Mouse (Mus musculus): ENCODE data around the gene Neurl4. TPM values are rescaled to one million over a fixed set of nuclear protein-coding genes. Genes with fewer than 3 reads are reported as not detected.
A peak's percentile ranks its signal among the peaks of the same experiment; 100 is the strongest.

The Neurl4 gene
- polyA plus RNA-seq, 2 experiments, result 15.0 to 74.6 TPM

DNA sequence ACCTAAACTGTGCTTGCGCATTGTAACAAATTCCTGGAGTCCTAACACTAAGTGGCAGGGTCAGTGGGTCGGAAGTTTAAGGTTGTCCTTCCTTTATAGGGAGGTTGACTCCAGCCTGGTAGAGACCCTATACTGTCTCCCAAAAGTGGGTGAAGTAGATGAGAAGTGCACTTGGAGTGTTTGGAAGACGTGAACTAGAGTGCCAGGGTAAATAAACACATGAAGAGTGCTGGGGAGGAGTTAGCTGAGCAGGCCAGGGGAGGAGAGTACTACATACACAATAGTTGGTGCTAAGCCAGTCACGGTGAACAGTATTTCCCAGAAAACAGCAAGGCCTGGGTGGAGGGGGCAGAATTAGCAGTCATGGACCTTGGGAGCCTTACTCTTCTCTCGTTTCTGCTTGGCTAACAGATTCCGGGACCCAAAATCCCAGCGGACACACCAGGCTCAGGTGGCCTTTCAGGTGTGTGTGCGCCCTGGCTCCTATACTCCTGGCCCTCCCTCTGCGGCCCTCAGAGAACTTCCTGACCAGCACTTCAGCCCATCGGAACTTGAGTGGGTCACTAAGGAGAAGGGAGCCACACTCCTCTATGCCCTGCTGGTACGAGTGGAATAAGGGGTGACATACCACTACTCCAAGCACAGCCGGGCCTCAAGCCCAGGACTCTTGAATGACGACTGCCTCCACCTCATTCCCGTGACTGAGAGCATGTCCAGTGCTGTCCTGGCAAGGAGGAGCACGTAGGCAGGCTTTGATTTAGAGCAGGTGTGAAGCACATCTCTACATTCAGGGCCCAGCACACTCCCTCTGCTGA is 12.1 kb downstream of the Neurl4 start:
- no peak for DNase-seq (ENCODE audit: low spot score)
- H3K9me3 ChIP-seq (ENCODE audit: control insufficient read depth, low read length), result no peaks in the 10 kb centered on the region
- no peak for TF ChIP-seq POLR2A (IDR thresholded peaks at IDR 0.05; ENCODE audit: borderline replicate concordance, extremely low read depth, insufficient read depth, insufficient read length)
- peak overlapping the region; percentile 83; the same call in 1 of the 2 replicates for H3K9ac ChIP-seq (ENCODE audit: low read depth, low read length, severe bottlenecking)
- peaks cover 13% of the 10 kb centered on the region for H3K4me1 ChIP-seq (ENCODE audit: control insufficient read depth, insufficient read depth, low read length)
- H3K4me3 ChIP-seq (replicated peaks; ENCODE audit: low read length), result peak overlapping the region; percentile 83
- WGBS, result 76% methylated on average over 15 of the region's 15 CpGs
- peak overlapping the region; percentile 90 for H3K4me2 ChIP-seq (replicated peaks; ENCODE audit: low read depth, low read length, severe bottlenecking)
- peaks cover 88% of the 10 kb centered on the region for H3K36me3 ChIP-seq (ENCODE audit: control insufficient read depth, insufficient read depth, low read length)
- no peaks in the 10 kb centered on the region for H3K27me3 ChIP-seq (ENCODE audit: control insufficient read depth, insufficient read depth, low read length)
- no peak for ATAC-seq (ENCODE audit: low FRiP score, low read depth)
- no peak overlapping the region for H3K27ac ChIP-seq (replicated peaks; ENCODE audit: low read depth, low read length)

DNA sequence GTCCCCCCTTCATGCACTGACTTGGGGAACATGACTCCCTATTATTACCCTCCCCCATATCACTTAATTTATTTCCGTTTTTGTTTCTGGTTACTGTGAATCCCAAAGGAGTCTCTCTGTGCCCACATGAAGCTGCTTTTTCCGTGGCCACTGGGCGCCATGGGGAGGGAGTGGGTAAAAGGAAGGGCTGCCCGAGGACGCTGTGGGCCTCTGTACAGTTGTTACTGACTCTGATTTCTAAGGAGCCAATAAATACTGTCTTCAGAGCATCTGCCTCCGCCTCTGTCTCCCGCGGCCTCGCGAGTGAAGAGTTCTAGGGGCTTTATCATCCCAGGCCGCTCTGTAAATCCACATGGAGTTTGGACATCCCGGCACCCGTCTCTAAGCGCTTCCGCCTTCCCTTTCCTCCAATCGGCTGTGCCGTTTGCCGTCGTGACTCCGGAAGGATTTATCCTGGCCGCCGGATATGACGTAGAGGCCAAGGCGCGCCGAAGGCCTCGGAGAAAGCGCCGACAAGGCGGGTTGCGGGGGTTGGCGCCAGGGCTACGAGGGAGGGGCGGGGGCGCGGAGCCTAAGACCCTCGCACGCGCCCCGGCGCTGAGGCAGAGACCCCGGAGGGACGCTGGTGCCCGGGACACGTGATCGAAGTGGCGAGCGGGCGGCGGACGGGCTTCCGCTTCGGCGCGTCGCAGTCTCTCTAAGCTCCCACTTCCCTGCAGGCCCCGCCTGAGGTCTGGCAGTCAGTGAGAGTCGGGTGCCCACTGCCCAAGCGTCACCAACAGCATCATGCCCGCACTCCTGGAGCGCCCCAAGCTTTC is 12.9 kb downstream of the Neurl4 start, which contains the start of gene Gps2:
Gene Gps2, plus strand, starts transcription at position 335 of the 818 bp plus-strand sequence.
- TF ChIP-seq POLR2A (IDR thresholded peaks at IDR 0.05; ENCODE audit: borderline replicate concordance, extremely low read depth, insufficient read depth, insufficient read length), result 0 out of 2 replicates have a peak, but pooled peaks have one; percentile 67
- ATAC-seq (ENCODE audit: low FRiP score, low read depth), result peak; percentile 91
- 2% methylated on average over 51 of the region's 61 CpGs for WGBS
- H3K9ac ChIP-seq (ENCODE audit: low read depth, low read length, severe bottlenecking), result peak within 1 kb of the TSS; percentile 83
- H3K27ac ChIP-seq (replicated peaks; ENCODE audit: low read depth, low read length), result peak within 1 kb of the TSS; percentile 83
- peaks cover 13% of the 10 kb centered on the region for H3K4me1 ChIP-seq (ENCODE audit: control insufficient read depth, insufficient read depth, low read length)
- H3K4me3 ChIP-seq (replicated peaks; ENCODE audit: low read length), result peak within 1 kb of the TSS; percentile 83
- no peaks in the 10 kb centered on the region for H3K27me3 ChIP-seq (ENCODE audit: control insufficient read depth, insufficient read depth, low read length)
- DNase-seq (ENCODE audit: low spot score), result peak; percentile 91
- peaks cover 88% of the 10 kb centered on the region for H3K36me3 ChIP-seq (ENCODE audit: control insufficient read depth, insufficient read depth, low read length)
- no peaks in the 10 kb centered on the region for H3K9me3 ChIP-seq (ENCODE audit: control insufficient read depth, low read length)
- peak within 1 kb of the TSS; percentile 90 for H3K4me2 ChIP-seq (replicated peaks; ENCODE audit: low read depth, low read length, severe bottlenecking)

DNA sequence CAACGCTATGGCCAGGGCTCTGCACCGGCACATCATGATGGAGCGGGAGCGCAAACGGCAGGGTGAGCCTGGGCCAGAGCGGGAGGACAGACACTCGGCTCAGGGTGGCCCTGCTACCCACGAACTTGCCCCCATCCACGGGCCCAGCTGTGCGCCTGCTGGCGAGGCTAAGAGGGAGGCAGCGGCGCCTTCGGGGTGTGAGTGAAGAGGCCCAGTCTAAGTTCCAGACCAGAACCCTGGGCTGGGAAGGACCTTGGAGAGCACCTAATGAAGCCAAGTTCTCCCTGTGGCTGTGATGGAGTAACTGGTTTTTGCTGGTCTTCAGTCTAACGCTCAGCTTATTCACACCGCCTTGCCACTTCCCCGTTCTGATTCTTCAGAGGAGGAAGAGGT is 13.5 kb downstream of the Neurl4 start:
- 0 out of 2 replicates have a peak, but pooled peaks have one; percentile 2 for ATAC-seq (ENCODE audit: low FRiP score, low read depth)
- Histone ChIP-seq H3K9me3 (ENCODE audit: control insufficient read depth, low read length) (no peaks in the 10 kb centered on the region), H3K27me3 (ENCODE audit: control insufficient read depth, insufficient read depth, low read length) (no peaks in the 10 kb centered on the region), H3K36me3 (ENCODE audit: control insufficient read depth, insufficient read depth, low read length) (peaks cover 85% of the 10 kb centered on the region), H3K4me1 (ENCODE audit: control insufficient read depth, insufficient read depth, low read length) (peaks cover 19% of the 10 kb centered on the region), H3K4me3 (replicated peaks; ENCODE audit: low read length) (peak overlapping the region; percentile 83), H3K4me2 (replicated peaks; ENCODE audit: low read depth, low read length, severe bottlenecking) (peak overlapping the region; percentile 90), H3K9ac (ENCODE audit: low read depth, low read length, severe bottlenecking) (peak overlapping the region; percentile 83), H3K27ac (replicated peaks; ENCODE audit: low read depth, low read length) (peak overlapping the region; percentile 83)
- no peak for DNase-seq (ENCODE audit: low spot score)
- 2% methylated on average over 17 of the region's 17 CpGs for WGBS
- no peak for TF ChIP-seq POLR2A (IDR thresholded peaks at IDR 0.05; ENCODE audit: borderline replicate concordance, extremely low read depth, insufficient read depth, insufficient read length)

DNA sequence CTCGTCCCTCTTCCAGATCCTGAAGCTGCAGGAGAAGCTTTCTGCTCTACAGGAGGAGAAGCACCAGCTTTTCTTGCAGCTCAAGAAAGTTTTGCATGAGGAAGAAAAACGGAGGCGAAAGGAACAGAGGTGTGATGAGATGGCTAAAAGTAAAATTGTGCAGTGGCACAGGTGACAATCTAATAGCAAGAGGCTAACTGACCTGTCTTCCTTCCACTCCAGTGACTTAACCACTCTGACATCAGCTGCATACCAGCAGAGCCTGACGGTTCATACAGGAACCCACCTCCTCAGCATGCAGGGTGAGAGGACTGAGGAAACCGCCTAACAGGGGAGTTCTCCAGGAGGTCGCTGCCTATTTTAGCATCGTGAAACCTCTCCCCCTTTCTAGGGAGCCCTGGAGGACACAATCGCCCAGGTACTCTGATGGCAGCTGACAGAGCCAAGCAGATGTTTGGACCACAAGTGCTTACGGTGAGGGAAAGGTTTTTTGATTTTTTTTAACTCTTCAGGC is 14.1 kb downstream of the Neurl4 start:
- Histone ChIP-seq H3K9ac (ENCODE audit: low read depth, low read length, severe bottlenecking) (peak overlapping the region; percentile 83; the same call in 1 of the 2 replicates), H3K36me3 (ENCODE audit: control insufficient read depth, insufficient read depth, low read length) (peaks cover 79% of the 10 kb centered on the region), H3K27ac (replicated peaks; ENCODE audit: low read depth, low read length) (no peak overlapping the region), H3K4me3 (replicated peaks; ENCODE audit: low read length) (peak overlapping the region; percentile 83), H3K4me1 (ENCODE audit: control insufficient read depth, insufficient read depth, low read length) (peaks cover 21% of the 10 kb centered on the region), H3K9me3 (ENCODE audit: control insufficient read depth, low read length) (no peaks in the 10 kb centered on the region), H3K27me3 (ENCODE audit: control insufficient read depth, insufficient read depth, low read length) (no peaks in the 10 kb centered on the region), H3K4me2 (replicated peaks; ENCODE audit: low read depth, low read length, severe bottlenecking) (peak overlapping the region; percentile 90)
- no peak for ATAC-seq (ENCODE audit: low FRiP score, low read depth)
- 27% methylated on average over 9 of the region's 9 CpGs for WGBS
- DNase-seq (ENCODE audit: low spot score), result no peak
- no peak for TF ChIP-seq POLR2A (IDR thresholded peaks at IDR 0.05; ENCODE audit: borderline replicate concordance, extremely low read depth, insufficient read depth, insufficient read length)
